Mouse (Mus musculus): Measurements from ENCODE around the gene Adk. TPM values are rescaled to one million over a fixed set of nuclear protein-coding genes. Genes with fewer than 3 reads are reported as not detected.

The Adk gene
- polyA plus RNA-seq, 2 experiments: 56.9 to 180 TPM

- Histone ChIP-seq H3K9me3 (ENCODE audit: control insufficient read depth, low read length) (no peaks in the 10 kb centered on the region), H3K9ac (replicated peaks) (no peak overlapping the region), H3K4me1 (replicated peaks; ENCODE audit: control insufficient read depth in 2 of 2, insufficient read depth in 2 of 2, low read length in 1 of 2) (peaks cover 0 to 13% of the 10 kb centered on the region in 2 experiments; a peak in 2 of 4 replicates), H3K27me3 (ENCODE audit: control insufficient read depth, insufficient read depth, low read length) (no peaks in the 10 kb centered on the region), H3K4me2 (ENCODE audit: low read depth) (no peak overlapping the region), H3K27ac (no peak overlapping the region), H3K4me3 (ENCODE audit: insufficient read depth in 1 of 2, low read depth in 2 of 2, low read length in 2 of 2) (no peak overlapping the region), H3K36me3 (replicated peaks; ENCODE audit: control insufficient read depth, insufficient read depth, low read depth) (no peaks in the 10 kb centered on the region)
- ATAC-seq (ENCODE audit: insufficient read depth) (no peak), DNase-seq (ENCODE audit: low read depth in 3 of 3, low spot score in 3 of 3) (no peak)
- 75% methylated on average over 1 of the region's 1 CpGs for WGBS (ENCODE audit: insufficient replicate concordance)
- TF ChIP-seq CTCF (IDR thresholded peaks at IDR 0.05; ENCODE audit: low read depth): no peak
- no peak for TF ChIP-seq EP300 (IDR thresholded peaks at IDR 0.05; ENCODE audit: low read depth)
Observed at GRCm38 (mm10) chr14:21111500-21111899, 59.1 kb downstream of the Adk start.

GRCm38 (mm10) chr14:21112174-21112573 lies 59.8 kb downstream of the Adk start:
- Histone ChIP-seq H3K4me2 (ENCODE audit: low read depth) (no peak overlapping the region), H3K9me3 (ENCODE audit: control insufficient read depth, low read length) (no peaks in the 10 kb centered on the region), H3K4me1 (replicated peaks; ENCODE audit: control insufficient read depth in 2 of 2, insufficient read depth in 2 of 2, low read length in 1 of 2) (peaks cover 0 to 13% of the 10 kb centered on the region in 2 experiments; a peak in 2 of 4 replicates), H3K27me3 (ENCODE audit: control insufficient read depth, insufficient read depth, low read length) (no peaks in the 10 kb centered on the region), H3K4me3 (ENCODE audit: insufficient read depth in 1 of 2, low read depth in 2 of 2, low read length in 2 of 2) (no peak overlapping the region), H3K9ac (replicated peaks) (no peak overlapping the region), H3K36me3 (replicated peaks; ENCODE audit: control insufficient read depth, insufficient read depth, low read depth) (no peaks in the 10 kb centered on the region), H3K27ac (no peak overlapping the region)
- no peak for DNase-seq (ENCODE audit: low read depth in 3 of 3, low spot score in 3 of 3)
- TF ChIP-seq CTCF (IDR thresholded peaks at IDR 0.05; ENCODE audit: low read depth) (no peak), EP300 (IDR thresholded peaks at IDR 0.05; ENCODE audit: low read depth) (no peak)
- ATAC-seq (ENCODE audit: insufficient read depth): peak; percentile 16; the same call in 1 of the 2 replicates
- 57% methylated on average over 5 of the region's 5 CpGs for whole genome bisulfite sequencing (ENCODE audit: insufficient replicate concordance)

- ATAC-seq (ENCODE audit: insufficient read depth): peak; percentile 57; the same call in 1 of the 2 replicates
- Histone ChIP-seq H3K9me3 (ENCODE audit: control insufficient read depth, low read length) (no peaks in the 10 kb centered on the region), H3K4me3 (ENCODE audit: insufficient read depth in 1 of 2, low read depth in 2 of 2, low read length in 2 of 2) (no peak overlapping the region), H3K9ac (replicated peaks) (no peak overlapping the region), H3K36me3 (replicated peaks; ENCODE audit: control insufficient read depth, insufficient read depth, low read depth) (no peaks in the 10 kb centered on the region), H3K27ac (no peak overlapping the region), H3K4me1 (replicated peaks; ENCODE audit: control insufficient read depth in 2 of 2, insufficient read depth in 2 of 2, low read length in 1 of 2) (peaks cover 0 to 13% of the 10 kb centered on the region in 2 experiments; a peak in 2 of 4 replicates), H3K4me2 (ENCODE audit: low read depth) (peak overlapping the region; percentile 32; the same call in 1 of the 2 replicates), H3K27me3 (ENCODE audit: control insufficient read depth, insufficient read depth, low read length) (no peaks in the 10 kb centered on the region)
- no peak for DNase-seq (ENCODE audit: low read depth in 3 of 3, low spot score in 3 of 3)
- WGBS (ENCODE audit: insufficient replicate concordance): 68% methylated on average over 6 of the region's 6 CpGs
- TF ChIP-seq EP300 (IDR thresholded peaks at IDR 0.05; ENCODE audit: low read depth): no peak
- TF ChIP-seq CTCF (IDR thresholded peaks at IDR 0.05; ENCODE audit: low read depth): no peak
Observed at GRCm38 (mm10) chr14:21112742-21113141, 60.4 kb downstream of the Adk start.

- Histone ChIP-seq H3K36me3 (replicated peaks; ENCODE audit: control insufficient read depth, insufficient read depth, low read depth) (no peaks in the 10 kb centered on the region), H3K4me2 (ENCODE audit: low read depth) (no peak overlapping the region), H3K9me3 (ENCODE audit: control insufficient read depth, low read length) (no peaks in the 10 kb centered on the region), H3K9ac (replicated peaks) (no peak overlapping the region), H3K27ac (no peak overlapping the region), H3K4me3 (ENCODE audit: insufficient read depth in 1 of 2, low read depth in 2 of 2, low read length in 2 of 2) (no peak overlapping the region), H3K4me1 (replicated peaks; ENCODE audit: control insufficient read depth in 2 of 2, insufficient read depth in 2 of 2, low read length in 1 of 2) (peaks cover 0 to 13% of the 10 kb centered on the region in 2 experiments; a peak in 2 of 4 replicates), H3K27me3 (ENCODE audit: control insufficient read depth, insufficient read depth, low read length) (no peaks in the 10 kb centered on the region)
- TF ChIP-seq CTCF (IDR thresholded peaks at IDR 0.05; ENCODE audit: low read depth): no peak
- no peak for TF ChIP-seq EP300 (IDR thresholded peaks at IDR 0.05; ENCODE audit: low read depth)
- DNase-seq (ENCODE audit: low read depth in 3 of 3, low spot score in 3 of 3) (no peak), ATAC-seq (ENCODE audit: insufficient read depth) (no peak)
Observed at GRCm38 (mm10) chr14:21114339-21114738, 62.0 kb downstream of the Adk start.

GRCm38 (mm10) chr14:21115318-21115717 lies 62.9 kb downstream of the Adk start:
- DNase-seq (ENCODE audit: low read depth in 3 of 3, low spot score in 3 of 3) (no peak), ATAC-seq (ENCODE audit: insufficient read depth) (no peak)
- TF ChIP-seq CTCF (IDR thresholded peaks at IDR 0.05; ENCODE audit: low read depth) (no peak), EP300 (IDR thresholded peaks at IDR 0.05; ENCODE audit: low read depth) (no peak)
- no peaks in the 10 kb centered on the region for H3K27me3 ChIP-seq (ENCODE audit: control insufficient read depth, insufficient read depth, low read length)
- no peak overlapping the region; the same call in 1 of the 2 replicates for H3K9ac ChIP-seq (replicated peaks)
- no peaks in the 10 kb centered on the region for H3K36me3 ChIP-seq (replicated peaks; ENCODE audit: control insufficient read depth, insufficient read depth, low read depth)
- no peak overlapping the region for H3K27ac ChIP-seq
- no peak overlapping the region; the same call in 1 of the 2 replicates for H3K4me2 ChIP-seq (ENCODE audit: low read depth)
- 65% methylated on average over 4 of the region's 4 CpGs for WGBS (ENCODE audit: insufficient replicate concordance)
- no peaks in the 10 kb centered on the region for H3K9me3 ChIP-seq (ENCODE audit: control insufficient read depth, low read length)
- H3K4me1 ChIP-seq (replicated peaks; ENCODE audit: control insufficient read depth in 2 of 2, insufficient read depth in 2 of 2, low read length in 1 of 2): peaks cover 0 to 13% of the 10 kb centered on the region in 2 experiments; a peak in 2 of 4 replicates
- H3K4me3 ChIP-seq (ENCODE audit: insufficient read depth in 1 of 2, low read depth in 2 of 2, low read length in 2 of 2): no peak overlapping the region

Measured in liver, embryonic 14.5 days (tissue).